Mouse (Mus musculus): Measurements from ENCODE around the gene Jpt1. TPM values are rescaled to one million over a fixed set of nuclear protein-coding genes. Genes with fewer than 3 reads are reported as not detected.

Gene Jpt1
- polyA plus RNA-seq, 1 experiment from 2014 or later: 1,336 TPM

DNA sequence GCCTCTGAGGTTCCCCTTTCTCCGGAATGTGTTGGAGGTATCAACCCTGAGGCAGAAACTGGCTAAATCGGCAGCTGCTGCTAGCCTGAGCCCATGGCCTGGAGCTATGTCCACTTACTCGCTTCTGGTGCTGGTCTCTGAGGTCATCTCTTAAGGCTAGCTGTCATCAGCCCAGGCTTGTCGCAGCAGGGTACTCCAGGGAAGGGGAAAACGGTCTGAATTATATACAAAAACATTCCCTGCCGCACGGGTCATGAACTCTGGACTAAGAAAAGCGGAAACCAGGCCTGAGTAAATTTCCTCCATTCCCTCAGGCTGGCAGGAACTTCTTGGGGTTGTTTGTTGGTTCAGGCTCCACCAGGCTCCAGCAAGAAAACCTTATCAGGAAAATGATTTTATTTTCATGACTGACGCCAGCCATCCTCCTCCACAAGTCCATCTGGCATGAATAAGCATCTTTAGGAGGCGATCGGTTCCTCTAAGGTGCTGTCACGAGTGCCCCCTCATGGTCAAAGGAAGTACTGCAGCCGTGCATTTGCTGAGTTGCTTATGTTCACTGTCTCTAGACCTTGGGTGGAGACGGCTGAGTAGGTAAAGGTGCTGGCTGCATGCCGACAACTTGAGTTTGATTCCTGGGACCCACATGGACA, 40.4 kb downstream of the Jpt1 start:
- Histone ChIP-seq H3K4me2 (ENCODE audit: low read length) (peak overlapping the region; percentile 29), H3K4me1 (ENCODE audit: control insufficient read depth, insufficient read depth, low read depth, low read length) (peaks cover 25% of the 10 kb centered on the region), H3K27me3 (replicated peaks; ENCODE audit: control insufficient read depth, insufficient read depth, low read length) (no peaks in the 10 kb centered on the region), H3K9ac (ENCODE audit: low read depth, low read length) (peak overlapping the region; percentile 18; the same call in 1 of the 2 replicates), H3K27ac (ENCODE audit: low read depth, low read length) (peak overlapping the region; percentile 27; the same call in 1 of the 2 replicates), H3K9me3 (ENCODE audit: control insufficient read depth, low read length) (no peaks in the 10 kb centered on the region), H3K4me3 (ENCODE audit: low read length) (no peak overlapping the region), H3K36me3 (ENCODE audit: control insufficient read depth, insufficient read depth, low read length) (no peaks in the 10 kb centered on the region)
- WGBS: 19% methylated on average over 15 of the region's 15 CpGs
- peak; percentile 60 for ATAC-seq

DNA sequence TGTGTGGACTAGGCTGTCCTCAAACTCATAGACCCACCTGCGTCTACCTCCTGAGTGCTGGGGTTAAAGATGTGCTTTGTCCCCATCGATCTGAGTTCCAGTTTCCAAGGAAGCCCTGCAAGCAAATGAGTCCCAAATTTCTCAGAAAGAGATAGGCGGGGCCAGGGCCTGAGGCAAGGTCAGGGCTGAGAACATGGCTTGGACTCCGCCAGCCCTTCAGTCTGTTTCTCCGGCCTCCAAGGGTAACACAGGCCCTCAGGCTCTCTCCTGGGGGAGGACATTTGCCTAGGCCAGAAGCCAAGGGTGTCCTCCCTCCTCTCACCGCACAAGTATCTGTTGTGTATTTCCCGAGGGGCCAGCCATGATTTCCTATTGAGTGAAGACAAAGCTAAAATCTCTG, 42.0 kb downstream of the Jpt1 start:
- 81% methylated on average over 7 of the region's 7 CpGs for WGBS
- no peak for ATAC-seq
- Histone ChIP-seq H3K36me3 (ENCODE audit: control insufficient read depth, insufficient read depth, low read length) (no peaks in the 10 kb centered on the region), H3K9ac (ENCODE audit: low read depth, low read length) (no peak overlapping the region), H3K4me3 (ENCODE audit: low read length) (no peak overlapping the region), H3K27ac (ENCODE audit: low read depth, low read length) (no peak overlapping the region), H3K27me3 (replicated peaks; ENCODE audit: control insufficient read depth, insufficient read depth, low read length) (no peaks in the 10 kb centered on the region), H3K4me2 (ENCODE audit: low read length) (no peak overlapping the region), H3K9me3 (ENCODE audit: control insufficient read depth, low read length) (no peaks in the 10 kb centered on the region), H3K4me1 (ENCODE audit: control insufficient read depth, insufficient read depth, low read depth, low read length) (peaks cover 22% of the 10 kb centered on the region)

DNA sequence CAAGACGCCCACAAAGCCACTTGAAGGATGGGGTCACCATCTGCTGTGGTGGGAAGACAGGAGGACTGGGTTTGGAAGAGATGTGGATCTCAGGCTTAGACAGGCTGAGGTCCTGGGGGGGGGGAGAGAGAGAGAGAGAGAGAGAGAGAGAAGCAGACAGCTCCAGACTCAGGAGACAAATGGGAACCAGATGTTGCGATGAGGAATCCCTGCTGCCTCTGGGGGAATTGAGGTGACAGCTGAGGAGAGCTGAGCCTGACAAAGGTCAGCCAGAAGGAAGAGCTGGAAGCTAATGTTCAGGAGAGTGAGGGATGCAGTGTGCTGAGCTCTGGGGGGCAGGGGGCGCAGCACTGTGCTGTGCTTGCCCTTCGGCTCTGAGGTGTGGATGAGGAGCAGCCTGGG, 47.0 kb downstream of the Jpt1 start:
- no peak overlapping the region for H3K9ac ChIP-seq (ENCODE audit: low read depth, low read length)
- ATAC-seq: no peak
- no peak overlapping the region for H3K4me3 ChIP-seq (ENCODE audit: low read length)
- no peak overlapping the region for H3K27ac ChIP-seq (ENCODE audit: low read depth, low read length)
- H3K9me3 ChIP-seq (ENCODE audit: control insufficient read depth, low read length): no peaks in the 10 kb centered on the region
- 42% methylated on average over 4 of the region's 4 CpGs for WGBS
- H3K4me2 ChIP-seq (ENCODE audit: low read length): no peak overlapping the region
- H3K36me3 ChIP-seq (ENCODE audit: control insufficient read depth, insufficient read depth, low read length): no peaks in the 10 kb centered on the region
- H3K27me3 ChIP-seq (replicated peaks; ENCODE audit: control insufficient read depth, insufficient read depth, low read length): no peaks in the 10 kb centered on the region
- H3K4me1 ChIP-seq (ENCODE audit: control insufficient read depth, insufficient read depth, low read depth, low read length): no peaks in the 10 kb centered on the region

- Histone ChIP-seq H3K4me3 (ENCODE audit: low read length) (no peak overlapping the region), H3K9ac (ENCODE audit: low read depth, low read length) (no peak overlapping the region), H3K4me1 (ENCODE audit: control insufficient read depth, insufficient read depth, low read depth, low read length) (no peaks in the 10 kb centered on the region), H3K27ac (ENCODE audit: low read depth, low read length) (no peak overlapping the region), H3K36me3 (ENCODE audit: control insufficient read depth, insufficient read depth, low read length) (no peaks in the 10 kb centered on the region), H3K27me3 (replicated peaks; ENCODE audit: control insufficient read depth, insufficient read depth, low read length) (no peaks in the 10 kb centered on the region), H3K4me2 (ENCODE audit: low read length) (no peak overlapping the region), H3K9me3 (ENCODE audit: control insufficient read depth, low read length) (no peaks in the 10 kb centered on the region)
- ATAC-seq: no peak
- WGBS: 90% methylated on average over 8 of the region's 8 CpGs
Measured at GRCm38 (mm10) chr11:115464851-115465250, 49.3 kb downstream of the Jpt1 start.

DNA sequence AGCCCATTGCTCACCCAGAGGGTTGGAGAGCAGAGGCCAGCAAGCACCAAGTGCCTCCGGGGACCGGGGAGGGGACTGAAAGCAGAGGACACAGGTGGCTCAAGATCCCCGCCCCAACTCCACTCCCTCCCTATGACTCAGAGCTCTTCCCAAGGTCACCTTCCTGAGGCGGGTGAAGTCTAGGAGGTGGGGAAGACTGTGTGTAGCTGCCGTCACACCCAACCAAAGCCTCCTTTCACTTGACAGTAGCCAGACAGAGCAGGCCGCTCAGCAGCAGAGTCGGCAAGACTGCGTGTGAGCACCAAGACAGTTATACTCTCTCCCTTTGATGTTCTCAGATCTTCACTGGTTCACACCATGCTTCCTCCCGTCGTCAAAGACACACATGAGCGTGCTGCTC, 50.8 kb downstream of the Jpt1 start:
- ATAC-seq: no peak
- 84% methylated on average over 11 of the region's 11 CpGs for WGBS

GRCm38 (mm10) chr11:115462243-115462891, 51.8 kb downstream of the Jpt1 start, which contains the start of gene Slc16a5:
Gene Slc16a5, plus strand, starts transcription at chr11:115462474.
- Histone ChIP-seq H3K27ac (ENCODE audit: low read depth, low read length) (no peak within 1 kb of the TSS), H3K36me3 (ENCODE audit: control insufficient read depth, insufficient read depth, low read length) (no peaks in the 10 kb centered on the region), H3K4me1 (ENCODE audit: control insufficient read depth, insufficient read depth, low read depth, low read length) (no peaks in the 10 kb centered on the region), H3K4me3 (ENCODE audit: low read length) (no peak within 1 kb of the TSS), H3K9ac (ENCODE audit: low read depth, low read length) (no peak within 1 kb of the TSS), H3K4me2 (ENCODE audit: low read length) (no peak within 1 kb of the TSS), H3K9me3 (ENCODE audit: control insufficient read depth, low read length) (no peaks in the 10 kb centered on the region), H3K27me3 (replicated peaks; ENCODE audit: control insufficient read depth, insufficient read depth, low read length) (no peaks in the 10 kb centered on the region)
- 72% methylated on average over 16 of the region's 16 CpGs for WGBS
- no peak for ATAC-seq

More for the DNA sequence above, 50.8 kb downstream of the Jpt1 start:
- Histone ChIP-seq H3K9me3 (ENCODE audit: control insufficient read depth, low read length) (no peaks in the 10 kb centered on the region), H3K27me3 (replicated peaks; ENCODE audit: control insufficient read depth, insufficient read depth, low read length) (no peaks in the 10 kb centered on the region), H3K4me1 (ENCODE audit: control insufficient read depth, insufficient read depth, low read depth, low read length) (no peaks in the 10 kb centered on the region), H3K27ac (ENCODE audit: low read depth, low read length) (no peak overlapping the region), H3K4me2 (ENCODE audit: low read length) (no peak overlapping the region), H3K4me3 (ENCODE audit: low read length) (no peak overlapping the region), H3K9ac (ENCODE audit: low read depth, low read length) (no peak overlapping the region), H3K36me3 (ENCODE audit: control insufficient read depth, insufficient read depth, low read length) (no peaks in the 10 kb centered on the region)

DNA sequence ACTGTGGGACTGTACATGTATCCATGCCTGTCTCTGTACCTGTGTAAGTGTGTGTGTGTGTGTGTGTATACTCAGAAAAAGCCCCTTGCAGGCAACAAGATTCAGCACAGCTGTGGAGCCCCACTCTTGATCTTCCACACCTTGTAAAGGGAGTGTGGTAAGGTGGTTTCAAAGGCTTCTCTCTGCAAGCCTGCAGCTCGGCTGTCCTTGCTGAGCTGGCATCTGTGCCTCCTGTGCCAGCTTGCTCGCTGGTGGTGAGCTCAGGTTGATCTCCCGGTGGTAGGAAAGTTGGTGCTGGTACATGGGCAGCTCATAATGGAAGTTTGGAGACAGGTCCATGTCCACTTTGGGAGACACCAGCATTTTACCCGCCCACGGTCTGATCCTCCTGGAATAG, 52.3 kb downstream of the Jpt1 start:
- H3K36me3 ChIP-seq (ENCODE audit: control insufficient read depth, insufficient read depth, low read length): no peaks in the 10 kb centered on the region
- no peak overlapping the region for H3K9ac ChIP-seq (ENCODE audit: low read depth, low read length)
- ATAC-seq: no peak
- no peak overlapping the region for H3K4me3 ChIP-seq (ENCODE audit: low read length)
- no peak overlapping the region for H3K4me2 ChIP-seq (ENCODE audit: low read length)
- 75% methylated on average over 5 of the region's 5 CpGs for WGBS
- no peaks in the 10 kb centered on the region for H3K9me3 ChIP-seq (ENCODE audit: control insufficient read depth, low read length)
- H3K27me3 ChIP-seq (replicated peaks; ENCODE audit: control insufficient read depth, insufficient read depth, low read length): no peaks in the 10 kb centered on the region
- H3K27ac ChIP-seq (ENCODE audit: low read depth, low read length): no peak overlapping the region
- no peaks in the 10 kb centered on the region for H3K4me1 ChIP-seq (ENCODE audit: control insufficient read depth, insufficient read depth, low read depth, low read length)

- 15% methylated on average over 8 of the region's 8 CpGs for WGBS
- no peaks in the 10 kb centered on the region for H3K9me3 ChIP-seq (ENCODE audit: control insufficient read depth, low read length)
- no peak overlapping the region for H3K4me3 ChIP-seq (ENCODE audit: low read length)
- ATAC-seq: no peak
- H3K4me2 ChIP-seq (ENCODE audit: low read length): no peak overlapping the region
- no peaks in the 10 kb centered on the region for H3K4me1 ChIP-seq (ENCODE audit: control insufficient read depth, insufficient read depth, low read depth, low read length)
- no peak overlapping the region for H3K9ac ChIP-seq (ENCODE audit: low read depth, low read length)
- H3K27me3 ChIP-seq (replicated peaks; ENCODE audit: control insufficient read depth, insufficient read depth, low read length): no peaks in the 10 kb centered on the region
- H3K27ac ChIP-seq (ENCODE audit: low read depth, low read length): no peak overlapping the region
- no peaks in the 10 kb centered on the region for H3K36me3 ChIP-seq (ENCODE audit: control insufficient read depth, insufficient read depth, low read length)
Measured at GRCm38 (mm10) chr11:115460976-115461375, 53.2 kb downstream of the Jpt1 start.

- no peaks in the 10 kb centered on the region for H3K4me1 ChIP-seq (ENCODE audit: control insufficient read depth, insufficient read depth, low read depth, low read length)
- no peak overlapping the region for H3K9ac ChIP-seq (ENCODE audit: low read depth, low read length)
- no peaks in the 10 kb centered on the region for H3K27me3 ChIP-seq (replicated peaks; ENCODE audit: control insufficient read depth, insufficient read depth, low read length)
- no peak overlapping the region for H3K4me3 ChIP-seq (ENCODE audit: low read length)
- ATAC-seq: no peak
- H3K9me3 ChIP-seq (ENCODE audit: control insufficient read depth, low read length): peaks cover 2% of the 10 kb centered on the region; the same call in 1 of the 2 replicates
- no peak overlapping the region for H3K27ac ChIP-seq (ENCODE audit: low read depth, low read length)
- no peak overlapping the region for H3K4me2 ChIP-seq (ENCODE audit: low read length)
- WGBS: 39% methylated on average over 6 of the region's 6 CpGs
- H3K36me3 ChIP-seq (ENCODE audit: control insufficient read depth, insufficient read depth, low read length): no peaks in the 10 kb centered on the region
Measured at GRCm38 (mm10) chr11:115457405-115457804, 56.8 kb downstream of the Jpt1 start.

All from hindbrain, embryonic 16.5 days (tissue).